ENCODE assay signal across 19 mouse cellular contexts in genomic region chr2:76237638-76238420, GRCm38 (mm10).
"Had no signal": no experiment of that assay in that cellular context is flagged by ENCODE, and none has a peak within 500 bp of the region (broad histone marks: within the 10 kb centered on the region; RNA-seq: fewer than 3 reads in every experiment).

No protein-coding gene starts in this region.

- ATAC-seq: liver, postnatal 0 days; lung, postnatal 0 days; midbrain, embryonic 16.5 days had no signal

- H3K36me3 ChIP-seq: liver, embryonic 13.5 days; liver, embryonic 15.5 days; lung, embryonic 15.5 days; midbrain, embryonic 12.5 days; neural tube, embryonic 12.5 days had no signal

- H3K9me3 ChIP-seq: liver, embryonic 13.5 days; liver, embryonic 15.5 days; lung, embryonic 15.5 days; midbrain, embryonic 12.5 days; neural tube, embryonic 12.5 days had no signal

- H3K9ac ChIP-seq: liver, embryonic 13.5 days; liver, embryonic 15.5 days; liver, postnatal 0 days; lung, embryonic 15.5 days; midbrain, embryonic 12.5 days; neural tube, embryonic 12.5 days had no signal

- H3K4me2 ChIP-seq: liver, embryonic 13.5 days; liver, embryonic 15.5 days; lung, embryonic 15.5 days; midbrain, embryonic 12.5 days; neural tube, embryonic 12.5 days had no signal

- H3K27me3 ChIP-seq: liver, embryonic 13.5 days; liver, embryonic 15.5 days; lung, embryonic 15.5 days; megakaryocyte, embryonic 14.5 days; midbrain, embryonic 12.5 days; neural tube, embryonic 12.5 days had no signal

- DNase-seq: liver, embryonic 13.5 days; liver, postnatal 0 days; lung, adult 2 months; lung, postnatal 14 days; lung, postnatal 36 days; midbrain, embryonic 14.5 days; right cerebral cortex, postnatal 25 days; right cerebral cortex, postnatal 4 days; spleen, adult 18-20 months; thymus, postnatal 36 days had no signal

- H3K27ac ChIP-seq: liver, embryonic 13.5 days; liver, embryonic 15.5 days; lung, embryonic 15.5 days; macrophage; midbrain, embryonic 12.5 days; neural tube, embryonic 12.5 days had no signal

- H3K4me1 ChIP-seq: liver, embryonic 13.5 days; liver, embryonic 15.5 days; megakaryocyte, embryonic 14.5 days; midbrain, embryonic 12.5 days; neural tube, embryonic 12.5 days had no signal

- H3K4me3 ChIP-seq: liver, embryonic 13.5 days; liver, embryonic 15.5 days; lung, embryonic 15.5 days; megakaryocyte, embryonic 14.5 days; midbrain, embryonic 12.5 days; myocyte; neural tube, embryonic 12.5 days had no signal
